Mouse (Mus musculus) small intestine, adult 2 months (tissue): ENCODE results near the gene Hesx1.

Experiments
- CTCF ChIP-seq: fragments of 200-500 bp; IDR thresholded peaks from 2 replicates; pipeline ENCODE4 v1.5.1; 2012; ENCODE audit warnings: low read depth, mild to moderate bottlenecking, control low read depth, inconsistent platforms, low read length, moderate library complexity, mixed read lengths; ENCODE audit not compliant: insufficient replicate concordance, insufficient read length; ENCODE audit errors: extremely low read depth
- POLR2A ChIP-seq: fragments of 200-500 bp; IDR thresholded peaks from 2 replicates; pipeline ENCODE4 v1.6.1; 2012; ENCODE audit warnings: low read depth, mild to moderate bottlenecking, control low read depth, inconsistent platforms, low read length, moderate library complexity

DNA sequence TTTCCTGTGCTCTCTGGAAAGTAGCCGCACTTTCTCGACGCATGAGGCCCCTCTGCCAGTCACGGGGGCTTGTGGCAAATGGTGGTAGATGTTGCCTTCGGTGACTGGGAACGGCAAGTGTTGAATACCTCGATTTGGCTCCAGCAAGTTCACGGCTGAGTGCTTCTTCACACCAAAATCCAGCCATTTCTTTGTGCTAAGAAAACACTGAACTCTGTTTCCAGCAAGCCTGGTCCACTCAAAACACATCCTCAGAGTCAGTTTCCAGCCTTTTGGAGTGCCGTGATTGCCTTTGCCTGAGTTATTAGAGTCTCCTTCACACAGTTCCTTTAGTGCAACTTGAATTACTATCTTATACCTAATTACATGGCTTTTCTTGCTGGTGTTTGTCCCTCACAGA is 55.8 kb downstream of the Hesx1 start:
- no peak for TF ChIP-seq POLR2A
- TF ChIP-seq CTCF, result no peak
